Mouse (Mus musculus): ENCODE results near the gene Mief1.

DNA sequence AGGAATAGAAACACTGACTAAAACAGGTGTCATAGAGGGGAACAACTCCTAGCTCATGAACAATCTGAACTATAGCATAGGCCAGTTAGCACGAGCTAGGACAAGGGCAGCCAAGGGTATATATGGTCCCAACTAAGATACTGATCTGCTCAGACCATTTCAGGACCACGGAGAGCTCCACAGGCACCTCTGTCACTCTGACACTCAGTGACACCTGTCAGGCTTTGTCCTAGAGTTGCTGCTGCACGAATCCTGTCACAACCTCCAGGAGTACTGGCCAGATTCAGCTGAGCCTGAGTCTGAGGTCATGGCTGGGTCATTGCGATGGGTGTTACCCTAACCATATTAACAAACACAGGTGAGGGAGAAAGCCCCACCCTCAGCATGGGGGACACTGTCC lies 30.4 kb upstream of the Mief1 start:
- TF ChIP-seq CTCF (IDR thresholded peaks at IDR 0.05; ENCODE audit: extremely low read depth, insufficient read depth, low read length) (no peak), POLR2A (IDR thresholded peaks at IDR 0.05; ENCODE audit: extremely low read depth, insufficient read depth, low read length) (no peak)
